Mouse (Mus musculus): Measurements from ENCODE around the gene St5. TPM values are rescaled to one million over a fixed set of nuclear protein-coding genes. Genes with fewer than 3 reads are reported as not detected.

Gene St5
- polyA plus RNA-seq, 1 experiment from 2014 or later: 58.7 TPM

GRCm38 (mm10) chr7:109477926-109478325 is 225.5 kb downstream of the St5 start:
- Histone ChIP-seq H3K9me3 (no peaks in the 10 kb centered on the region), H3K36me3 (no peaks in the 10 kb centered on the region), H3K4me2 (no peak overlapping the region), H3K27ac (no peak overlapping the region), H3K4me3 (replicated peaks) (no peak overlapping the region), H3K27me3 (replicated peaks) (no peaks in the 10 kb centered on the region), H3K4me1 (no peaks in the 10 kb centered on the region), H3K9ac (no peak overlapping the region)
- no peak for ATAC-seq (ENCODE audit: insufficient read depth, low FRiP score, low read depth)
- WGBS: 71% methylated on average over 3 of the region's 3 CpGs

Small RNA genes within 50 kb of the gene (microRNA-seq; reads per million reads assigned to microRNA genes)
- not detected for gene Gm47284

Other genes with a start within 250 kb of the St5 start
- 0.03 TPM in 1 of 2 replicates, not detected in the other for gene Trim66, start 195.5 kb downstream of the St5 start, polyA plus RNA-seq (2015; fragmentation: Nextera tagmentation; extraction: Ambion mirVana)
- 130 and 138 TPM in 2 replicates for gene Rpl27a, start 184.5 kb downstream of the St5 start, polyA plus RNA-seq (2015; fragmentation: Nextera tagmentation; extraction: Ambion mirVana)
- gene Akip1, start 85 bp upstream of the St5 start, polyA plus RNA-seq (2015; fragmentation: Nextera tagmentation; extraction: Ambion mirVana): 38.3 and 40.6 TPM in 2 replicates
- gene BC051019, start 20.2 kb upstream of the St5 start, polyA plus RNA-seq (2015; fragmentation: Nextera tagmentation; extraction: Ambion mirVana): 0.21 and 0.33 TPM in 2 replicates
- 0.33 TPM in 1 of 2 replicates, not detected in the other for gene Ascl3, start 28.1 kb upstream of the St5 start, polyA plus RNA-seq (2015; fragmentation: Nextera tagmentation; extraction: Ambion mirVana)
- 64.8 and 66.2 TPM in 2 replicates for gene Tmem9b, start 49.3 kb upstream of the St5 start, polyA plus RNA-seq (2015; fragmentation: Nextera tagmentation; extraction: Ambion mirVana)
- gene Nrip3, start 78.4 kb upstream of the St5 start, polyA plus RNA-seq (2015; fragmentation: Nextera tagmentation; extraction: Ambion mirVana): 0.95 and 1.5 TPM in 2 replicates
- 1.5 TPM in 2 replicates for gene Scube2, start 162.1 kb upstream of the St5 start, polyA plus RNA-seq (2015; fragmentation: Nextera tagmentation; extraction: Ambion mirVana)

All from stomach, embryonic 15.5 days (tissue).